Mouse (Mus musculus): Measurements from ENCODE around the gene Rhd.
A peak's percentile ranks its signal among the peaks of the same experiment; 100 is the strongest.

Gene Rhd

GRCm38 (mm10) chr4:134914122-134914863, 50.0 kb downstream of the Rhd start:
- DNase-seq, result peak in 1 of 2 experiments; percentile 73

- DNase-seq, result peak; percentile 94 to 97
Observed at GRCm38 (mm10) chr4:134914864-134915209, 50.5 kb downstream of the Rhd start, which contains the start of gene Tmem50a. Gene Tmem50a, minus strand, starts transcription at chr4:134915024.

- DNase-seq, result no peak
Observed at GRCm38 (mm10) chr4:134915223-134916050, 51.1 kb downstream of the Rhd start.

GRCm38 (mm10) chr4:134917194-134917593, 52.9 kb downstream of the Rhd start:
- DNase-seq, result no peak

GRCm38 (mm10) chr4:134918381-134918780, 54.0 kb downstream of the Rhd start:
- peak; percentile 81 to 90 for DNase-seq

GRCm38 (mm10) chr4:134919733-134920540, 55.6 kb downstream of the Rhd start:
- DNase-seq, result peak; percentile 38 to 42

GRCm38 (mm10) chr4:134920631-134921030, 56.3 kb downstream of the Rhd start:
- no peak for DNase-seq

- no peak for DNase-seq
Observed at GRCm38 (mm10) chr4:134921703-134922102, 57.4 kb downstream of the Rhd start.

- peak in 1 of 2 experiments; percentile 18 for DNase-seq
Observed at GRCm38 (mm10) chr4:134922111-134922924, 58.0 kb downstream of the Rhd start.

GRCm38 (mm10) chr4:134922925-134923244, 58.5 kb downstream of the Rhd start:
- DNase-seq, result peak; percentile 73 to 79

- peak; percentile 98 to 99 for DNase-seq
Observed at GRCm38 (mm10) chr4:134923258-134924018, 59.1 kb downstream of the Rhd start, which contains the start of gene Rsrp1. Gene Rsrp1, plus strand, starts transcription at chr4:134923592.

GRCm38 (mm10) chr4:134924019-134924741, 59.8 kb downstream of the Rhd start:
- DNase-seq, result peak; percentile 86 to 91

GRCm38 (mm10) chr4:134925206-134925605, 60.9 kb downstream of the Rhd start:
- no peak for DNase-seq

GRCm38 (mm10) chr4:134927815-134928463, 63.6 kb downstream of the Rhd start:
- no peak for DNase-seq

GRCm38 (mm10) chr4:134928464-134928836, 64.1 kb downstream of the Rhd start:
- no peak for DNase-seq

GRCm38 (mm10) chr4:134929536-134929935, 65.2 kb downstream of the Rhd start:
- no peak for DNase-seq

GRCm38 (mm10) chr4:134930190-134930589, 65.9 kb downstream of the Rhd start:
- no peak for DNase-seq

GRCm38 (mm10) chr4:134930684-134931481, 66.5 kb downstream of the Rhd start, which contains the start of gene Syf2:
Gene Syf2, plus strand, starts transcription at chr4:134930898.
- peak; percentile 96 for DNase-seq

All from lung, adult 18-20 months (tissue).